Mouse (Mus musculus): ENCODE data around the gene Sun2. TPM values are rescaled to one million over a fixed set of nuclear protein-coding genes. Genes with fewer than 3 reads are reported as not detected.

Gene Sun2
- total and polyA plus RNA-seq, 2 experiments, result 33.4 to 33.9 TPM

GRCm38 (mm10) chr15:79692334-79692733 is 50.0 kb downstream of the Sun2 start:
- Histone ChIP-seq H3K4me3 (ENCODE audit: insufficient read depth, low read depth, low read length) (no peak overlapping the region), H3K27me3 (ENCODE audit: control insufficient read depth, insufficient read depth, low read length) (no peaks in the 10 kb centered on the region), H3K9ac (ENCODE audit: low read depth, low read length) (no peak overlapping the region), H3K4me1 (ENCODE audit: control insufficient read depth, insufficient read depth, low read length) (peaks cover 11% of the 10 kb centered on the region), H3K79me2 (ENCODE audit: control insufficient read depth, insufficient read depth, low read length) (peaks cover 30% of the 10 kb centered on the region), H3K27ac (replicated peaks; ENCODE audit: insufficient read depth, low read depth, low read length) (no peak overlapping the region), H3K36me3 (ENCODE audit: control insufficient read depth, insufficient read depth, low read length) (no peaks in the 10 kb centered on the region)
- DNase-seq (ENCODE audit: extremely low read depth, low read depth, low spot score), result no peak
- WGBS, result 94% methylated on average over 5 of the region's 5 CpGs
- TF ChIP-seq POLR2A (IDR thresholded peaks at IDR 0.05; ENCODE audit: extremely low read depth, insufficient read depth, low read length) (no peak), CTCF (IDR thresholded peaks at IDR 0.05; ENCODE audit: low read depth, low read length) (no peak)

- WGBS, result under 1% methylated on average over 48 of the region's 53 CpGs
- TF ChIP-seq CTCF (IDR thresholded peaks at IDR 0.05; ENCODE audit: low read depth, low read length) (no peak), POLR2A (IDR thresholded peaks at IDR 0.05; ENCODE audit: extremely low read depth, insufficient read depth, low read length) (no peak)
- Histone ChIP-seq H3K9ac (ENCODE audit: low read depth, low read length) (peak overlapping the region; percentile 89), H3K79me2 (ENCODE audit: control insufficient read depth, insufficient read depth, low read length) (peaks cover 30% of the 10 kb centered on the region), H3K27me3 (ENCODE audit: control insufficient read depth, insufficient read depth, low read length) (no peaks in the 10 kb centered on the region), H3K36me3 (ENCODE audit: control insufficient read depth, insufficient read depth, low read length) (no peaks in the 10 kb centered on the region), H3K4me1 (ENCODE audit: control insufficient read depth, insufficient read depth, low read length) (peaks cover 14% of the 10 kb centered on the region), H3K27ac (replicated peaks; ENCODE audit: insufficient read depth, low read depth, low read length) (peak overlapping the region; percentile 39), H3K4me3 (ENCODE audit: insufficient read depth, low read depth, low read length) (peak overlapping the region; percentile 75)
- DNase-seq (ENCODE audit: extremely low read depth, low read depth, low spot score), result no peak
Measured at GRCm38 (mm10) chr15:79691023-79691508, 51.3 kb downstream of the Sun2 start.

- H3K4me3 ChIP-seq (ENCODE audit: insufficient read depth, low read depth, low read length), result peak within 1 kb of the TSS; percentile 75
- H3K36me3 ChIP-seq (ENCODE audit: control insufficient read depth, insufficient read depth, low read length), result no peaks in the 10 kb centered on the region
- H3K27ac ChIP-seq (replicated peaks; ENCODE audit: insufficient read depth, low read depth, low read length), result peak within 1 kb of the TSS; percentile 39
- H3K9ac ChIP-seq (ENCODE audit: low read depth, low read length), result peak within 1 kb of the TSS; percentile 89
- H3K79me2 ChIP-seq (ENCODE audit: control insufficient read depth, insufficient read depth, low read length), result peaks cover 30% of the 10 kb centered on the region
- peak; percentile 88 for TF ChIP-seq POLR2A (IDR thresholded peaks at IDR 0.05; ENCODE audit: extremely low read depth, insufficient read depth, low read length)
- TF ChIP-seq CTCF (IDR thresholded peaks at IDR 0.05; ENCODE audit: low read depth, low read length), result no peak
- H3K4me1 ChIP-seq (ENCODE audit: control insufficient read depth, insufficient read depth, low read length), result peaks cover 19% of the 10 kb centered on the region
- H3K27me3 ChIP-seq (ENCODE audit: control insufficient read depth, insufficient read depth, low read length), result no peaks in the 10 kb centered on the region
- under 1% methylated on average over 45 of the region's 45 CpGs for WGBS
- DNase-seq (ENCODE audit: extremely low read depth, low read depth, low spot score), result peak; percentile 99
Measured at GRCm38 (mm10) chr15:79690426-79691022, 51.8 kb downstream of the Sun2 start, which contains the start of gene Gtpbp1. Gene Gtpbp1 (plus strand): TSS chr15:79690845.

GRCm38 (mm10) chr15:79689662-79690425 is 52.5 kb downstream of the Sun2 start:
- TF ChIP-seq CTCF (IDR thresholded peaks at IDR 0.05; ENCODE audit: low read depth, low read length), result no peak
- TF ChIP-seq POLR2A (IDR thresholded peaks at IDR 0.05; ENCODE audit: extremely low read depth, insufficient read depth, low read length), result no peak
- Histone ChIP-seq H3K27me3 (ENCODE audit: control insufficient read depth, insufficient read depth, low read length) (no peaks in the 10 kb centered on the region), H3K4me1 (ENCODE audit: control insufficient read depth, insufficient read depth, low read length) (peaks cover 25% of the 10 kb centered on the region), H3K27ac (replicated peaks; ENCODE audit: insufficient read depth, low read depth, low read length) (0 out of 2 replicates have a peak overlapping the region, but pooled peaks have one; percentile 4), H3K36me3 (ENCODE audit: control insufficient read depth, insufficient read depth, low read length) (no peaks in the 10 kb centered on the region), H3K9ac (ENCODE audit: low read depth, low read length) (no peak overlapping the region), H3K79me2 (ENCODE audit: control insufficient read depth, insufficient read depth, low read length) (peaks cover 28% of the 10 kb centered on the region), H3K4me3 (ENCODE audit: insufficient read depth, low read depth, low read length) (no peak overlapping the region)
- DNase-seq (ENCODE audit: extremely low read depth, low read depth, low spot score), result no peak
- 13% methylated on average over 24 of the region's 24 CpGs for WGBS

- 5% methylated on average over 8 of the region's 8 CpGs for WGBS
- Histone ChIP-seq H3K27me3 (ENCODE audit: control insufficient read depth, insufficient read depth, low read length) (no peaks in the 10 kb centered on the region), H3K4me1 (ENCODE audit: control insufficient read depth, insufficient read depth, low read length) (peaks cover 38% of the 10 kb centered on the region), H3K79me2 (ENCODE audit: control insufficient read depth, insufficient read depth, low read length) (peaks cover 25% of the 10 kb centered on the region), H3K36me3 (ENCODE audit: control insufficient read depth, insufficient read depth, low read length) (no peaks in the 10 kb centered on the region), H3K9ac (ENCODE audit: low read depth, low read length) (peak overlapping the region; percentile 85), H3K27ac (replicated peaks; ENCODE audit: insufficient read depth, low read depth, low read length) (peak overlapping the region; percentile 95), H3K4me3 (ENCODE audit: insufficient read depth, low read depth, low read length) (peak overlapping the region; percentile 89)
- no peak for TF ChIP-seq POLR2A (IDR thresholded peaks at IDR 0.05; ENCODE audit: extremely low read depth, insufficient read depth, low read length)
- TF ChIP-seq CTCF (IDR thresholded peaks at IDR 0.05; ENCODE audit: low read depth, low read length), result no peak
- DNase-seq (ENCODE audit: extremely low read depth, low read depth, low spot score), result peak; percentile 77
Measured at GRCm38 (mm10) chr15:79688268-79688956, 53.9 kb downstream of the Sun2 start.

Measured in liver, adult 2 months (tissue).